Mouse (Mus musculus): ENCODE measurements around the gene Gm10197.

GRCm38 (mm10) chr19:53329992-53330381 lies 41.6 kb downstream of the Gm10197 start:
- no peak for TF ChIP-seq EP300 (IDR thresholded peaks at IDR 0.05)
- no peak for TF ChIP-seq CTCF (IDR thresholded peaks at IDR 0.05)
